Mouse (Mus musculus) frontal cortex, postnatal 10 days (tissue): ENCODE measurements at regions not wholly inside any gene's neighbourhood (a gene's known extent, or its start where the extent isn't known, plus 50 kb on each side); places are given as distances from the start of the nearest gene placed in this dataset.

Source experiments
- DNase-seq, 2 experiments: peaks; one replicate each; pipeline ENCODE4 v3.0.0; 2022; ENCODE audit warnings: low spot score in 2 of 2, mixed read lengths in 1 of 2

DNA sequence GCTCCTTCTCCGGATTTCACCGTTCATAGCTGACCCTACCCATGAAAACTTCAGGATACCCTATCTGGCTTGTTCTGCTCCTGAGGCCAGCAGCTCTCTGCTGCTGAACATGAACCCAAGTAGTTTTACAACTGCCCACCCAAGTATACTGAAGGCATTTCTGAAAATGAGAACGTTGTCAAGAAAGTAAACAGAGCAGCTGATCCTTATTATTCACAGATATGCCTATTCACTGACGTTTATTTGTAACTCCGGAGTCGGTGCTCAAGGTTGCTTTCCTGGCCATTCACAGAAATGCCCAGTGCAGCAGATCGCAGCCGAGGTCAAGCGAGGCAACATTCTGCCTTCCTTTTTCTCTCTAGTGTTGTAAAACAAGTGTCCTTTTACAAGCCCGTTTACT lies 128.4 kb upstream of the N6amt1 start:
- DNase-seq = no peak

DNA sequence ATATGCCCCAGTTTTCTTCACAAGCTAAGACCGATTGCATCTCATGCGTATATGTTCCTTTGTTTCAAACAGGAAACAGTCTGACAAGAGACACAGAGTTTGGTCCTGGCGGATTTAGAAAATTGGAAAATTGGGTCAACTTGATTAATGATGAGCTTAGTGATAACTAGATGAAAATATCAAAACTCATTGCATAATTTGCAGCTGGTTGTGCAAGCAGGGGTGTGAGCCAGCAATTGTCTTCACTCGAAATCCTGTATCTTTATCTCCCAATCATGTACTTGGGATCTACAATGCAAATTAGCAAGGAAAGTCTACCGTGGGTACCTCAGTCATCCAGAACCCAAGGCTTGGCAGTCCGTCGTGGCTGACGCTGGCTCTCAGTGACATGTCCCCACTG lies 128.9 kb upstream of the N6amt1 start:
- no peak for DNase-seq

DNA sequence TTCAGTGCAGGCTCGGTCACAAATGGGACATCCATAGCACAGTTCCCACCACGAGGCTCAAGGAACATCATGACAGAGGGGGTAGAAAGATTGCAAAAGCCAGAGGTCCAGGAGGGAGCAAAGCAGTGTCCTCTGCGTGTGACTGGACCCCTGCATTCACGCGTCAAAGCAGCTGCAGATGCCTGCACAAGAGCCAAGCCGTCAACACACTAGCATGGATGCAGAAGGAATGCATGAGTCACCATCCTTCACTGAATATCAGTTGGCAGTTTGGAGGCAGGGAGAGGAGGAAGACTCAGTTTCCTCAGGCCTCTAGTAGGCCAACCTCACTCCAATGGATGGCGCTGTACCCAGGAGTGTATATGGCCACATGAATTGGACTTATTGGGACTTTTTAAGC lies 130.0 kb upstream of the N6amt1 start:
- DNase-seq = no peak

DNA sequence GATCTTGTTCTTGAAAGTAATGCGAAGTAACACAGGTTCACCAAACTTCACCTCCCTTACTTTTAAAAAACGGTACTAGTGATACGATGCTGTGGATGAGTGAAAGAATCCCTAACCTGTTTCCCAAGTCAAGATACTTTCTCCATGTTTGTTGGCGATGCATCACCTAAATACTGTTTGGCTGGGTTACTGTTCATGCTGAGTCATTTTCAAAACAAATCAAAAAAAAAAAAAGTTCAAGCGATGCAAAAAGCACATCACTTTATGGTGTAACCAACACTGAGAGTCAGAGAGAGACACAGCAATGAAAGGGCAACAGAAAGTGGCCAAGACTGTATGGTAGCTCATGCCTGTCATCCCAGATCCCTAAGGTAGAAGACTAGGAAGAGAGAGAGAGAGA lies 133.4 kb upstream of the N6amt1 start:
- DNase-seq = no peak

DNA sequence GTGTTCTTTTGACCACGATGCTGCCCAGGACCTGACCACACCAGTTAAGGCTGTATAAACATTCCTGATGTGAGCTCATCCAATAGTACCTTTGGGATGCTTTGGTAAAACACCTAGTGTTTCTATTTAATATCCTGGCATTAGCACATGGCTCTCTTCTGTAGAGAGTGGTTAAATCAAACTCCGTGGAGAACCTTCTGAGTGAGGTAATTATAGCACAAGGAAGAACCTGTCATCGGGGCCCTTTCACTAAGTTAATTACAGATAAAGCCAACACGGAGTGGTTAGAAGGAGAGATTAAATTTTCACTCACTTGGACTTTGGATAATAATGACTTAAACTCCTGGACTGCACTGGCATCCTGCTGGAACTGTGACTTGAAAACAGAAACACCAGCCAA lies 133.8 kb upstream of the N6amt1 start:
- no peak for DNase-seq

DNA sequence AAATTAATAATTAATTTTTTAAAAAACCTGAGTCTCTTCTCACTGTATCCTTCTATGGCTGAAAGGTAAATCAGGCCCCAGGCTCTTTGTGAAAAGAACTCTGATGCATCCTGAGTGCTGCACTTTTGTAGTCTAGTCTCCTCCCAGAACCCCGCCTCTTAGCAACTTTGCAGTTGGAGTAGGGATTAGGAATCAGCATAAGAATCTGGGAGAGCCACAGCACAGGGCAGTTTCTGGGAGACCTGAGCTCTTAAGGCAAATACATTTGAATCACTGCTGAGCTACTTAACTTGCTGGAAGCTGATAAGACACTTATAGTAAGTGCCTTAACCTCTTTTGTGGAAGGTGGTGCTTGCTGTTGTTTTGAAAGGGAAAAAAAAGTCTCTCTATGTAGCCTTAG lies 146.1 kb upstream of the N6amt1 start:
- no peak for DNase-seq

DNA sequence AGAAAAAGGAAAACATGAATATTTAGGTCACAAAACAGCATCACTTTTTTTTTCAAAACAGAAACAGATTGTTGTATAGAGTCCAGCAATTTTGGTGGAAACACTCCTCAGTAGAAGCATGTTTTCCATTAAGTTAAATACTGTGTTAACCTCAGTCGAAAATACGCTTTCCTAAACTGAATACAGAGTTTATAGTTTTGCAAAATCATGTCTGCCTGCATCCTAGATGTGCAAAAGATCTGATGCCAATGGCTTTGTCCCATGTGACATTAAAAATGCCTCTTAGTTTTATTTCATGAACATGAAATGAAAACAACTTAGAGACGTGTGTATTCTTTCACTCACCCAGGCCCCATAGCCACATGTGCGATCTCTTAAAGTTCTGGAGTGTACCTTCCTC lies 163.5 kb upstream of the N6amt1 start:
- no peak for DNase-seq

DNA sequence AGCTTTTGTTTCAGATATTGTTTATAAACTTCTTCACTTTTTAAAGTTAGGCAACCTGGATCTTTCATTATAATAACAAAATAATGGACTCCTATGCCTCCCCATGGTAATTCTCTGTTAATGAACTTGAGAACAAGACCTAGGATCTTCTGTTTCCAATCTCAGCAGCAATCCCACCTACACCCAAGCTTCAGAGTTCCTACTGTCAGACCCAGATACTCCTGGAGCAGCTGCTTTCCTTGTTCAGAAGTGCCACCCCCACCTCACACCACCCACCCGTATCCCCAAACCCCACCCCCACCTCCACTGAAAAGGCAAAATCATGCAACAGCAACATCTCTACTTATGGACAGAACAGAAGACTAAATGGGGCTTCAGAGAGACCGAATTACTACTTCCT lies 165.2 kb upstream of the N6amt1 start:
- DNase-seq = no peak

DNA sequence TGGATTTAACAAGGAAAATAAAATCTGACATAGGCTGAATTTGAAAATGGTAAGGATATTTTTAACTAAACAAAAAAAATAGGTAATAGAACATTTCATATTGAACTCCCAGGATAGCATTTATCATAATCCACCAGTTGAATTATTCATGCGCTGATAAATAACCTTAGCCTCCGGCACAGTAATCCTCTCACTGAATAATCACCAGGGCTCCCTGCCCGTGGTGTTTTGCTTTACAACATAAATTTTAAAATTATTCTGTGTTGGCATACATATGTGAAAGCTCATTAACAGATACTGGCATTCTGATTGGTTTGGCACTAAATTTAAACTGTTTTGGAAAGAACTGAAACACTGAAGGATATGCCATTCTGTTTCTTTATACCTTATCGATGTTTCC lies 181.6 kb upstream of the N6amt1 start:
- DNase-seq = no peak

DNA sequence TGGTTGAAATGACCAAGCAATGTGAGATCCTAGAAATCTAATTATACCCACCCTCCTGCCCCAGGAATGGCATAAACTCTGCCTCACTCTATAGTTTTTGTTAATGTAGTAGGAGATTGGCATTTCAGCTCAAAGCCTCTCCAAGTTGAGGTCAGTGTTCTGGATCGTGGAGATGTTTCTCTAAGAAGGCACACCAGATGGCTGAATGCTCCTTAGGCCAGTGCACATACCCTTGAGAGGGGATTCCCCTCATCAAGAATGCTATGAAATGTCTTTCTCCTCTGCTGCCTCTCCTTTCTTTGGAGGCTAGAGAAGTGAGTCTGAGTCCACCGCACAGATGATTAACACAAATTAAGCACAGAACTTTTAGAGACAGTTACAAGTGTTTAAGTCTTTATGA lies 214.7 kb upstream of the N6amt1 start:
- no peak for DNase-seq

DNA sequence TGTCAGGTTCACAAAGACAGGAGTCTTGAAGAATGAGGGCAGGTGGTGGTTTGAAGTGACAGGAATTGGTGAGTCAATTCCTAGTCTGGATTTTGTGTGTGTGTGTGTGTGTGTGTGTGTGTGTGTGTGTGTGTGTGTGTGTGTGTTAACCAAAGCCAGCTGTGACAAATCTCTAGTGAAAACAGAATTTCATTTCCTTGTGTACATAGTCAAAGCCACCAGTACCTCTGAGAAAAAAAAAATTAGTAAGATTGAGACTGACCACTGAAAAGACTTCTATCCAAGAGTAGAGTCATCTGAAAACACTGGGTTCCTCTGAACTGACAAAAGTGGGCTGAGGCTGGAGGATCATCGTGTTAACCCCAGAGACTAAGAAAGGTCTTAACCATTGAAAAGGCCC lies 217.5 kb upstream of the N6amt1 start:
- DNase-seq = no peak

DNA sequence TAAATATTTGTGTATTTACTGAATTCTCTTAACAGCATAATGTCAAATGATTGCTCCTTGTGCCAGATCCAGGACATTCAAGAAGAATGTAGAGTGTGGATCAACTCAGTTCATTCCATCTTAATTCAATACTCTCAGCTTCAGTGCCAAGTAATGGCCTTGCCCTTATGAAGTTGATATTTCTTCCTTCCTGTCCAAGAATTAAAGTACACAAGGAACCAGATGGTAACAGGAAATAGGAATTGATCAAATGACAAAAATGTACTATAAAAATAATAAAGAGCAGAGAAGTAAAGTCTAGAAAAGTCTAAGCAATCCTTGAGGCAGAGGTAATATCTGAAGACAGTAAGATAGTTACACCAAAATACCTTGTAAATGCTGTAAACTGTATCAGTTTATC lies 219.5 kb upstream of the N6amt1 start:
- DNase-seq = no peak

DNA sequence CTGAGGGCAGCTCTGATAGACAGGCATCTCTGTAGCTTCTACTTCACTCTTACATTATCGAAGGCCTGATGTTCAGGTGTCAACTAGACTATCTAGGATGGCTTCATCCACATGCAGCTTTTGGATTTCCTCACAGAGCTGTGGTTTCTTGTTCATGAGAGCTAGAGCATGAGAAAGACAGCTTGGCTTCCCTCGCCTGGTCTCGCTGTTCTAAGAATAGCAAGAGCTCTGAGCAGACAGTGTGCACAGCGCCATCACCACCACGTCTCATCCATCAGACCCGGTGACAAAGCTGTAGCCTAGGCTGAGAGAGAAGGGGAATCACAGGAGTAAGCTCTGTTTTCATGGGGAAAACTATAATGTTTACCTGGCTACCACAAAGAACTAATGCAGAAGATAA lies 220.1 kb upstream of the N6amt1 start:
- DNase-seq = no peak

DNA sequence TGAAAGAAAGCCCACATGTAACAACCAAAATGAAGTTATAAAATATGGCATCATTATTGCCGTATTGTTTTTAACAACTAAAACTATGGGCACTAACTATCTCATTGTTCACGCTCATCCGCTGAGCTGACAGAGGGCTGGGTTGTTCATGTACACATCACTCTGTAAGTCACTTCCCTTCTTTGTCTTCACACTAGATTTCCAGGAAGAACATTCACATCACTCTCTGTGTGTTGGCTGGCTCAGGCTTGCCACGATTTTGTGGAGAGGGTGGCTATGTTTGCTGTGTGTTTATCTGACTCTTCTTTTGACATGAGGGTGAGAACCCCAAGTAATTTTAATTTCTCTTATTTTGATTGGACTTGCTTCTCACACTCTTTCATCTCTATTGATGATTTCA lies 221.9 kb upstream of the N6amt1 start:
- no peak for DNase-seq

DNA sequence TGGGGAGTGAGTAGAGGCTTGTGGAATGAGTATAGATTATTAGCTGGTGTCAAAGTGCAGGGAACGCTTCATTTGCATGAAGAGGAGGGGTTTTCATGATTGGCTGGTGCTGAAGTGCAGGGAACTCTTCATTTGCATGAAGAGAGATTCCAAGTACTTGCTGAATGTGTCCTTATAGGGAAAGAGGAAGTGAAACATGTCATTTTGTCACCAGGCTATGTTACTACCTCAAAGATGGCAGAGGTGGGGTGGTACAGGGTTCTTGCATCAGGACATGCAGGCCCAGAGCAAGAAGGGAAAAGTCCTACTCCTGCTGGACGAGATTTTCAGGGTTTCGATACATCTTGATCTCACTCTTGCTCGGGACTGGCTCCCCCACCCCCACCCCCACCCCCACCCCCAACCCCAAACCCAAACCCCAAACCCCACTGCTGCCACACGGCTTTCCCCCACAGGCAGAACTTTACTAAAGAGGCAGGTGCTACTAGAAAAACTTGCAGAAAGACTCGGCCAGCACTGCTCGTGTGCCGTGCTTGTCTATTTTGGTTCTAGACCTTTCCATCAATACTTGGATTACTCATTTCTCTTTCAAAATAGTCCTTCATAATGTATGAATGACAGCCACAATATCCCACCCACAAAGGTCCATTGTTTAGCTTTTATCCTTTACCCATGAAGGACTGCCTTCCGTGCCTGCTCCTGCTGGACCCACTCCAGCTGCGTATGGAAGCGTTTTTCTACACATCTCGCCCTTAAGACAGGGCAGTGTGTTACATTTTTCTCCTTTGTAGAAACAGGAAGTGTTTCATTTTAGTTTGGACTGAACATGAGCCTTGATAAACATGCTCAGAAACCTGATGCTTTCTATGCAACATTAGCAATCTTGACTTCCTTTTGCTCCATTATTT lies 223.0 kb upstream of the N6amt1 start:
- no peak for DNase-seq

DNA sequence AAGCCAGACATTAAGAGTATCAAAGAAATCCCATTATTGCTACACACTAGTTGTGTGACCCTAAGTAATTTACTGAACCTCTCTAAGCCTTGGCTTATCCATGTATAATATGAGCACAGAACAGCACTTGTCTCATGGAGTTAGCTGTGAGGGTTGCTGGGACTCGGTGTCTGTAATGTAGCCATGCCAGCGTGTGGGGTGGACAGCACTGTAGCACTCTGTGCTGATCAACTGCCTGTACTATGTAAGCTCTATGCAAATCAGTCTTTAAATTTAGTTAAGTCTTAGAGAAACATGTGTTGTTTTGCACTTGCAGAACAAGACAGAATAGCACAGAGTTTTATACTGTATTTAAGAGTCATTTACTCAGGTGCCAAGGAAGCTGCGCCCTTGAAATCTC lies 225.0 kb upstream of the N6amt1 start:
- DNase-seq = peak in 1 of 2 experiments; percentile 12

DNA sequence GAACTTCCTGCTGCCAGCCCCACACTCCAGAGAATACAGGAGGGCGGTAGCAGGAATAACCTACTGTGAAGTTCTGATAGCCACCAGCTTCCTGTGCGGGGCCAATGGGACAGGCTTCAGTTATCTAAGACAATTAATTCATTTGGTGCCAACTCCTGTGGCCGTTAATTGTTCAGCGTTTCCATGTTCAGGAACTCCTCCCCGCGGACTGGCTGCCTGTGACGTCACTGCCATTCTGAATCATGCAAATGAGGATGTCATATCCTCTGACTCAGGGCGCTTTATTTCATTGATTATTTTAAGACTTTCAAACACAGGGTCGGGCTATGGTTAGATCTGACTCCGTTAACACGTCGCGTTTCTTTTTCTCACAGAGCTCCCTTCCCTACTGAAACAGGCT lies 225.8 kb upstream of the N6amt1 start:
- peak; percentile 29 to 31 for DNase-seq

DNA sequence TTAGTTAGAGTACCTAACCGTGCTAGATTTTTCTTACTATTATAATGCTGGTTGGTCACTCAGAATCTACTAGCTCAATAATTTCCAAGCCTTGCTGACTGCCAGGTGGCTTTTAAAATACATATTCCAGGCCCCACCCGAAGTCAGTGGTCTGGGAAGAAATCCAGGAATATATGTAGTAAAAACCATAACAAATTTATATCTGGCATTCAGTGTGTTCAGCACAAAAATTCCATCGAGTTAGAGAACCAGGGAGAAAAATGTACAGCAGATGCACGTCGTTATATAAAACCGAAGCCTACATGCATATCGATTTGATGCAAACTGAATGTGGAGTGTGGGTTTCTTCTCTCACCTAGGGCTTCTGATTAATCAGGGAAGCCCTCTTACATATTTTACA lies 229.5 kb upstream of the N6amt1 start:
- DNase-seq = no peak

DNA sequence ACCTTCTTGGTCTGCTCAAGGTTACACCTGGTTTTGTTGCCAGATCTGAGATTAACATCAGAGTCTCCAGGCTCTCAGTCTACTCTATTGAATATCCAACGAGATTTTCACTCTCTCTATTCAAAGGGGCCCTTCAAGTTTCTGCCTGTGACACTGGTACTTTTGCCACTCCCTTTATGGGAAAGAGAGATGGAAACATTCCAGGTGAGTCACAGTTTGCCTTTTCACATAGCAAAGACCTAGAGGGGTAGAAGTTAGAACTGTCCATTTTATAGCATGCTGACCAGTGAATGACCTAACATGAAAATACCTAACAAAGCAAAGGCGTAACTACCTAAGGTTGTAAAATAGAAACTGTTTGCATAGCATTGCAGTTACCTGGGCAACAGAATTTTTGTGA lies 250.4 kb upstream of the N6amt1 start:
- DNase-seq = no peak

DNA sequence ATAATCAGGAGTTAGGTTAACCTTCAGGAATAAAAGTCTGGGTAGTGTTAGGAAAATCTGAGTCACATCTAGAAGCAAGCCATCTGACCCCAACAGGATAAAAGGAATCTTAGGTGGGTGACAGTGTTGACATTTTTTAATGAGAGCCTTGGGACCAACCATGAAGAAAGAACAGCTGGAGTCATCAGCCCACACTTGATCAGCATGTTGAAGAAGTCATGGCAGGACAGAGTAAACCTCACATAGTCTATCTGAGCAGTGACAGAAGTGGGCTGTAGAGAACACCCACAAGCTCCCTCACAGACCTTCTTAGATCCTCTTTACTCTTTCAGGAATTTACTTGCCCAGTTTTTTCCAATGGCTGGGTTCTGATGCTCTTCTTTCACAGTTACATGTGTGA lies 251.9 kb upstream of the N6amt1 start:
- no peak for DNase-seq

DNA sequence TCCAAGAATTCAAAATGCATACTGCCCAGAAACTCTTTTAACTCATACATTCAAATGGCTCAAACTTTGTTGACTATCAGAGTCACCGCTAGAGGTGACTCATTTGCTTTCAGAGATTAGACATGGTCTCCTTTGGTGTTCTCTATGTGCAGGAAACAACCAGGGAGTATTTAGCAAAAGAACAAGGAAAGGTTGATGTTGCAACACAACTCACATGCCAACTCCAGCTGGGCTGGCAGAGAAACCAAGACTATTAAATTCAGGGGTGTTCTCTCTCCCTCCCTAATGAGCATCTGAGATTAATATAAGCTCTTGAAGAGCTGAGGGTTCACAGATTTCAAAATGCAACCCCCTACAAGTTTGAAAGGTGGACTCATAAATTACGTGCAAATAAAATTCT lies 262.0 kb upstream of the N6amt1 start:
- DNase-seq = no peak

DNA sequence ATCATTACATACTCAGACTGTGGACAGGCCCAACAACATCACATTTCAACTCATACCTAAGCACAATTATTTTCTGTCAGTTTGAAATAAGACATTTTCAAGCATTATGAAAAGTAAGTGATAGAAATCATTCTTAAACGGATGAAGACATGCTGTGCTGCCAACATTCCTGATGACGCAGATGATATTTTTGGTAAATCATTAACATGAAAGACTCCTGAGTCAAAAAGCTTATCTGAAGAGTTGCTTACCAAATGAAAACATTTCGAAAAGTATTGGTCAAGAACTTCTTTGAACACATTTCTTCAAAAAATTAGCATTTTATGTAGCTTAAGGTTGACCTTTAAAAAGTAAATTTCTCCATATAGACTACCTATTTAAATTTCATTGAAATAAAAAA lies 264.7 kb upstream of the N6amt1 start:
- no peak for DNase-seq

DNA sequence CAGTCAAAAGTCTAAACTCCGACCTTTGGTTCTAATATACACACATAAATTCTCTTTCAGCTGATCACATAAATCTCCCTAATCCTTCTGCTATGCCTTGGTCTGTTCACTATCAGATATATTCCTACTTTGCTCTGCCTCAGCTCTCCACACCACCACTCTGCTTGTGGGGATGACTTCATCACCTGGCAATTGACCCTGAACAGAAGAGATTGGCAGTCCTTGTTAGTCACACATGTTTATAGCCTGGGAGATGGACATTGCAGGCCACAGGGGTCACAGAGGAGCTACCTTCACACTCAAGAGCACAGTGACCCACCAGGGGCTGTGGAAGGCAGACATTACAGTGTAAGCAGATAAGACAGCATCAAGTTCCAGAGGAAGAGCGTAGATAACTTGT lies 270.5 kb upstream of the N6amt1 start:
- no peak for DNase-seq

DNA sequence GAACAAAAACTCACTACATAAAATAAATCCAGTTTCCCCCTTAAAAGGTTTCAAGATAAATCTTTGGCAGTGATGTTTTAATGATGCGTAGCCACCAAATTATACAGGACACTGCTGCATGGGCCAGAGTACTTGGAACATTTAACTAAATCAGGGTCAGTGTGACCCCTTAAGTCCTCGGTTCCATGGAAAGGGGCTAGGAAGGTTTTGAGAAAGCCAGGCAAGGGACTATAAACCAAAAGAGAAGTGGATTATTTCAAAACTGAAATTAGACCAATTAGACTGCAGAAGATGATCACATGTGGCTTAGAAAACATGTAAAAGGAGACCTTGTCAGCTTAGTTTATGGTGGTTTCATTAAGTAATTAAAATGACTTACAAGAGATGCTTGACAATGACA lies 276.6 kb upstream of the N6amt1 start:
- no peak for DNase-seq
